Mouse (Mus musculus) liver, postnatal 0 days (tissue): Measurements from ENCODE around the gene Psd4. TPM values are rescaled to one million over a fixed set of nuclear protein-coding genes. Genes with fewer than 3 reads are reported as not detected.

ENCODE experiments used
- ATAC-seq: fragments of 200-750 bp; cut with Nextera tagmentation; 2 replicates; pipeline ENCODE4 v1.8.0; 2017; ENCODE audit warnings: mild to moderate bottlenecking, moderate library complexity
- DNase-seq: peaks from one replicate; pipeline ENCODE4 v3.0.0-alpha.2; 2016
- H3K27ac ChIP-seq: fragments of 300-500 bp; sonication (generic); 2 replicates; pipeline ENCODE4 v1.5.1; 2014; ENCODE audit warnings: antibody characterized with exemption, moderate library complexity, mild to moderate bottlenecking, low read depth
- H3K27me3 ChIP-seq: fragments of 300-500 bp; sonication (generic); 2 replicates; pipeline ENCODE4 v1.6.1; 2014; ENCODE audit warnings: low read length, control low read depth, mixed read lengths; ENCODE audit not compliant: insufficient read depth
- H3K36me3 ChIP-seq: fragments of 300-500 bp; sonication (generic); replicated peaks from 2 replicates; pipeline ENCODE4 v1.6.1; 2014; ENCODE audit warnings: mild to moderate bottlenecking, control low read depth, low read length, moderate library complexity, mixed read lengths; ENCODE audit not compliant: insufficient read depth
- H3K4me1 ChIP-seq: fragments of 300-500 bp; sonication (generic); 2 replicates; pipeline ENCODE4 v1.6.1; 2014; ENCODE audit warnings: antibody characterized with exemption, mild to moderate bottlenecking, control low read depth; ENCODE audit not compliant: insufficient read depth
- H3K4me2 ChIP-seq: fragments of 300-500 bp; sonication (generic); 2 replicates; pipeline ENCODE4 v1.6.1; 2014; ENCODE audit warnings: low read depth, mild to moderate bottlenecking, low read length, moderate library complexity, mixed read lengths
- H3K4me3 ChIP-seq: fragments of 300-500 bp; sonication (generic); 2 replicates; pipeline ENCODE4 v1.5.1; 2014; ENCODE audit warnings: low read depth, low read length
- H3K9ac ChIP-seq: fragments of 300-500 bp; sonication (generic); replicated peaks from 2 replicates; pipeline ENCODE4 v1.6.1; 2014; ENCODE audit warnings: mild to moderate bottlenecking, moderate library complexity
- H3K9me3 ChIP-seq: fragments of 300-500 bp; sonication (generic); 2 replicates; pipeline ENCODE4 v1.6.1; 2016; ENCODE audit warnings: mild to moderate bottlenecking, control low read depth, low read length, mixed read lengths
- CTCF ChIP-seq: sonication (generic); IDR thresholded peaks from 2 replicates; pipeline ENCODE4 v1.5.1; 2016; ENCODE audit warnings: antibody characterized with exemption, low read depth
- EP300 ChIP-seq: IDR thresholded peaks from 2 replicates; pipeline ENCODE4 v1.6.1; 2016; ENCODE audit warnings: antibody characterized with exemption, low read depth, mild to moderate bottlenecking
- WGBS: fragments of 180-500 bp; shearing (Covaris S2); extraction: QIAGEN DNeasy Blood & Tissue Kit; methylation state at CpG from one replicate; pipeline ENCODE4 v1.1.7; 2014; ENCODE audit not compliant: insufficient replicate concordance; 5-methylcytosine and 5-hydroxymethylcytosine counted together
- polyA plus RNA-seq: library from polyadenylated mRNA; unstranded; fragments of >200 nt; fragmentation: Nextera tagmentation; extraction: Ambion mirVana; gene quantifications from 2 replicates; pipeline ENCODE4 v1.2.1, GENCODE M21; 2015

Gene Psd4
- polyA plus RNA-seq, 1 experiment from 2014 or later = 3.9 TPM

GRCm38 (mm10) chr2:24413677-24414076 lies 46.3 kb downstream of the Psd4 start:
- Histone ChIP-seq H3K36me3 (no peaks in the 10 kb centered on the region), H3K4me1 (no peaks in the 10 kb centered on the region), H3K27ac (no peak overlapping the region), H3K4me3 (no peak overlapping the region), H3K4me2 (no peak overlapping the region), H3K27me3 (no peaks in the 10 kb centered on the region), H3K9ac (no peak overlapping the region), H3K9me3 (no peaks in the 10 kb centered on the region)
- ATAC-seq (no peak), DNase-seq (no peak)
- no peak for TF ChIP-seq EP300
- no peak for TF ChIP-seq CTCF
- 69% methylated on average over 4 of the region's 4 CpGs for WGBS

GRCm38 (mm10) chr2:24416668-24417067 lies 49.3 kb downstream of the Psd4 start:
- TF ChIP-seq EP300 (no peak), CTCF (no peak)
- Histone ChIP-seq H3K9ac (no peak overlapping the region), H3K27ac (no peak overlapping the region), H3K4me1 (peaks cover under 1% of the 10 kb centered on the region; the same call in 1 of the 2 replicates), H3K9me3 (no peaks in the 10 kb centered on the region), H3K36me3 (no peaks in the 10 kb centered on the region), H3K27me3 (no peaks in the 10 kb centered on the region), H3K4me3 (no peak overlapping the region), H3K4me2 (no peak overlapping the region)
- DNase-seq (no peak), ATAC-seq (no peak)
- 29% methylated on average over 9 of the region's 9 CpGs for WGBS

- Histone ChIP-seq H3K4me2 (no peak overlapping the region), H3K9me3 (no peaks in the 10 kb centered on the region), H3K27ac (no peak overlapping the region), H3K4me3 (no peak overlapping the region), H3K36me3 (no peaks in the 10 kb centered on the region), H3K4me1 (peaks cover 5% of the 10 kb centered on the region), H3K27me3 (no peaks in the 10 kb centered on the region), H3K9ac (no peak overlapping the region)
- no peak for ATAC-seq
- no peak for DNase-seq
- WGBS = 6% methylated on average over 2 of the region's 2 CpGs
- TF ChIP-seq CTCF (no peak), EP300 (no peak)
Observed at GRCm38 (mm10) chr2:24417106-24417505, 49.7 kb downstream of the Psd4 start.

GRCm38 (mm10) chr2:24417564-24417963 lies 50.2 kb downstream of the Psd4 start:
- H3K9me3 ChIP-seq = no peaks in the 10 kb centered on the region
- TF ChIP-seq CTCF (no peak), EP300 (no peak)
- 72% methylated on average over 4 of the region's 4 CpGs for WGBS
- ATAC-seq (no peak), DNase-seq (no peak)
- peaks cover 5% of the 10 kb centered on the region for H3K4me1 ChIP-seq
- H3K27ac ChIP-seq = no peak overlapping the region
- no peak overlapping the region for H3K9ac ChIP-seq
- H3K27me3 ChIP-seq = no peaks in the 10 kb centered on the region
- no peak overlapping the region for H3K4me3 ChIP-seq
- no peaks in the 10 kb centered on the region for H3K36me3 ChIP-seq
- no peak overlapping the region for H3K4me2 ChIP-seq

GRCm38 (mm10) chr2:24421211-24421863 lies 54.0 kb downstream of the Psd4 start:
- no peaks in the 10 kb centered on the region for H3K27me3 ChIP-seq
- WGBS = 75% methylated on average over 6 of the region's 6 CpGs
- peak; percentile 43; the same call in 1 of the 2 replicates for ATAC-seq
- H3K36me3 ChIP-seq = no peaks in the 10 kb centered on the region
- no peak overlapping the region for H3K27ac ChIP-seq
- no peak overlapping the region for H3K4me3 ChIP-seq
- H3K9me3 ChIP-seq = no peaks in the 10 kb centered on the region
- DNase-seq = no peak
- no peak overlapping the region for H3K9ac ChIP-seq
- peaks cover 5% of the 10 kb centered on the region for H3K4me1 ChIP-seq
- H3K4me2 ChIP-seq = no peak overlapping the region
- TF ChIP-seq EP300 = no peak
- no peak for TF ChIP-seq CTCF

- no peak for TF ChIP-seq EP300
- no peak for TF ChIP-seq CTCF
- Histone ChIP-seq H3K36me3 (no peaks in the 10 kb centered on the region), H3K4me3 (no peak overlapping the region), H3K27me3 (no peaks in the 10 kb centered on the region), H3K9me3 (no peaks in the 10 kb centered on the region), H3K4me2 (no peak overlapping the region), H3K4me1 (peaks cover 5% of the 10 kb centered on the region), H3K9ac (no peak overlapping the region), H3K27ac (no peak overlapping the region)
- ATAC-seq (no peak), DNase-seq (no peak)
- 58% methylated on average over 3 of the region's 3 CpGs for WGBS
Observed at GRCm38 (mm10) chr2:24422815-24423214, 55.4 kb downstream of the Psd4 start.

- Histone ChIP-seq H3K9ac (no peak overlapping the region), H3K4me3 (no peak overlapping the region), H3K9me3 (no peaks in the 10 kb centered on the region), H3K36me3 (no peaks in the 10 kb centered on the region), H3K4me1 (peaks cover 5% of the 10 kb centered on the region), H3K27ac (no peak overlapping the region), H3K27me3 (no peaks in the 10 kb centered on the region), H3K4me2 (no peak overlapping the region)
- DNase-seq (no peak), ATAC-seq (no peak)
- no peak for TF ChIP-seq CTCF
- TF ChIP-seq EP300 = no peak
- WGBS = 45% methylated on average over 2 of the region's 2 CpGs
Observed at GRCm38 (mm10) chr2:24425630-24426029, 58.2 kb downstream of the Psd4 start.
